Mouse (Mus musculus) adrenal gland, postnatal 36 days (tissue): Measurements from ENCODE around the gene Rhot2. TPM values are rescaled to one million over a fixed set of nuclear protein-coding genes. Genes with fewer than 3 reads are reported as not detected.

Source experiments
- DNase-seq, 2 experiments: peaks; one replicate each; pipeline ENCODE4 v3.0.0; 2021; ENCODE audit warnings: mixed read lengths in 1 of 2
- microRNA-seq: library from miRNA; unstranded; fragments of <30 nt; microRNA quantifications from one replicate; pipeline ENCODE4 v1.2.0, GENCODE M21; 2021
- total RNA-seq, 2 experiments: library from RNA; stranded (reverse); gene quantifications; 2 replicates each; pipeline ENCODE4 v1.2.3; 2021

Gene Rhot2
- total RNA-seq, 2 experiments from 2014 or later = 97.2 to 104 TPM

- peak; percentile 71 to 75 for DNase-seq
Measured at GRCm38 (mm10) chr17:25796211-25796771, 48.4 kb downstream of the Rhot2 start.

DNA sequence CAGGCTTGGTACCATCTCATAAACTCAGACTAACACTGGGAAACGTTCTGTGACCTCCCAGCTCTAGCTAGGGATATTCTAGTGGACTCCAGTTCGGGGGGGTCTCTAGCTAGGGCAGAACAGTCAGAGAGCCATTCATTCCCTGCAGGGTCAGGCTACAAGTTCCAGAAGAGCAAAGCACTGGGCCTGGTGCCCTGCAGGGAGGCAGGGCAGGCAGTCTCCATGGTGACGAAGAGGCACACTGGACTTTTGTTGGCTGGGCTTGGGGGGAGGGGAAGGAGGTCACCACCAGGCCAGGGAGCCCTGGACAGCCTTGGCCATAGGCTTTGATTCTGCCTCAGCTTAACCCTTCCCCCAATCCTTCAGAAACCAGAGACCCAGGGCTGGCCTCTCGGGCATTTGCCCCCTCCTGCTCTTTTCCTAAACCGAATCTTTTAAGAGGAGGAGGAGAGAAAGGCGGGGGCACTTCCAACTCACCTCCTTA lies 49.0 kb downstream of the Rhot2 start, which contains the start of gene AC134908.4:
AC134908.4 (minus strand) TSS at position 51 of the 484 bp plus-strand sequence.
- DNase-seq = peak; percentile 46 to 61

DNA sequence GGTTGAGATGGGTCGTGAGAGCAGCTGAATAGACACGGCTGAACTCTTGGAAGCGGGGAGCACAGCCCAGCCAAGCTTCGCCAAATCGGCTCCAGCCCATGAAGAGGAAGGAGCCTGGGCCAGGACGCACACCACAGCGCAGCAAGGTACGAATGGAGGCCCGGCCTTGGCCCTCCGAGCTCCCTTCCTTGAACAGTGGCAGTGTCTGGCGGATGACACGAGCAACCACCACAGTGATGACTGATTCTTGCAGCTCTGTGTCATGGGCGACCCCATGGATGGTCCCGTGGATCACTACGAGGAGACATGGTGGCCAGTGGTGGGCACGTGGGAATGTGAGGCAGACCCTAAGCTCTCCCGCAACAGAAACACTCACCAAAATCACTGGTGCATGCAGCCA lies 49.7 kb downstream of the Rhot2 start:
- DNase-seq = no peak

DNA sequence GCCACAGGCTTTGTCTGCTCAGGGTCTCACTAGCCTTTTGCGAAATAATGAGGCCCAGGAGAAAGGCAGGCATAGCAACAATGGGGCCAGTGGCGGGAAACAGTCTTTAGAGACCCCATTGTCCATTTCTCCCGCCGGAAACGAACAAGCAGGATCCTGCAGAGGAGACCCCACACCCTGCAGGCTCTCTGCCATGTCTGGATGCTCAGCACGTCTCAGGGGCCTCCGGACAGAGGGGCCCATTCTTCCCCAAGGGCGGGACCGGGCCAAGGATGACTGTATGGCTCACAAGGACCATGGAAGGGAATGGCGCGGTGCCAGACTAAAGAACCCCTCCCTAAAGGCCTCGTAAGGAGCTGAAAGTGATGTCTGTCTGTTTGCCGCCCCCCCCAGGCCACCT lies 50.5 kb downstream of the Rhot2 start:
- no peak for DNase-seq

DNA sequence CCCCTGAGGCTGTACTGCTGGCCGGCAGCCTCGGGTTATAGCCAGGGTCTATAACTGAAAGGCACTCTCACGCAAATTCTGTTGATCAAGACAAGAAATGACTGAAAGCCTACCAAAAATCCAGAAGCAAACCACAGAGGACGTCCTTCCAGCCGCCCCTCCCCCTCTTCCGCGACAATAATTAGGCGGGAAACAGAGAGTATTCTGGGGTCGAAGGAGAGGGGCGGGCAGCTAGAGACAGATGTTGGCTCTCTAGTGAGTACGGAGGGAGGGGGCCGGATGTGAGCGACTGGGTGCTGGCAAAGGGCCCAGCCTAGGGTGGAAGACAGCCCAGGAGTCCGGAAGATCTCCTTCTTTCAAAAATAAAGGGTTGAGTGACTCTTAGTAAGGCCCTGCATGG lies 52.0 kb downstream of the Rhot2 start, which contains the start of gene Fam173a:
Fam173a (minus strand) TSS at position 287 of the 400 bp plus-strand sequence.
- peak; percentile 80 to 88 for DNase-seq

DNA sequence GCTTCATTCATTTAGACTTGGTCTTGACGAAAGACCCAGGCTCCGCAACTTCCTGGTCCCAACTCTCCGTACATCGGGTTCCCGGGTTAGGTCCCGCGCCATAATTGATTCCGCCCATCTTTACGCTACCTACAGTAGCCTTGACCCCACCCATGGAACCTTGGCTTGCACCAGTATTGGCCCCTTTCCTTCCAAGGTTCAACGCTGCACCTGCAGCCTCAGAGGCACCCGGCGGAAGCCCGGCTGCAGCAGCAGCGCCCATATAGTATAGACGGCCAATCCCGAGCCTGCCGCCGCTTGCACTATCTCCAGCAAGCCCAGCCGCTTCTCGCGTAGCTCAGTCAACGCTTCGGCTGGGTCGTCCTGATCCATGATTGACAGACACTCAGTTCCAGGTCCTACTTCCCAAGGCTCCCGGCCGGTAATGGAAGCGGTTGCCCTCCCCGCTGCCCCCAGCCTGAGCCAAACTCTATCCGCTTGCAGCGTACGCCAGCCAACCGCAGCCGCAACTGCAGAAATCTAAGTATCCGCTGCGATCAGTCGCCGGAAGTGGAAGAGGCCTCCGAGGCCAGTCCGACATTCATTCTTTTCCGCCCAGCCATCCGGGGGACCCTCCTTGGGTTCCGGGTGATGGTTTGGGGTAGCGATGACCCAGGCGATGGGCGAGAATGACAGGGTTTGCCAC lies 52.7 kb downstream of the Rhot2 start:
- DNase-seq = peak; percentile 89

DNA sequence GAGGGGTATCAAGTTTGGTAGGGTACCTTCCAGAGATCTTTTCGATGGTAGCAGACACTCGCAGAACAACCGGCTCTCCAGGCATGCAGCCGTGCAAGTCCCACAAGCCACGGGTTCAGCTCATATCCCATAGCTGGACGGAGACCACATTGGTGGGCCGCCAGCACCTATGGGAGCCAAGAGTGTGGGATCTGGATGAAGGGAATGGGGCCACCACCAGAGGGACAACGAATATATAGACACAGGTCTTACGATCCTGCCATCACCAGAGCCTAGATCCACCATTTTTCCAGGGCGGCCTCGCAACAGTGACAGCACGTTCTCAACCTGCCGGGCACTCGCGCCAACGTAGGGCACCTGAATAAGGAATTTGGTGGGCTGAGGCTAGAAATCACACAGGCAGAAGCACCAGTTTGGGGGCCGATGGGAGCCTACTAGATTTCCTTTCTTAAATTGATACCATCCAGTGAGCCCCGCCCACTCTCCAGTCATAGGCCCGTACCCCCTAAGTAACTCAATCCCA lies 53.3 kb downstream of the Rhot2 start:
- no peak for DNase-seq

Small RNA genes lying within 50 kb of the gene (microRNA-seq; reads per million reads assigned to microRNA genes)
- 2.0 reads per million for gene Mir3082

Other genes with a start within 250 kb of the Rhot2 start
- 1 to 10 TPM; 1.7 to 2.3 TPM for gene Gng13, start 127.7 kb downstream of the Rhot2 start, total RNA-seq
- 1 to 10 TPM; 3.6 to 4.0 TPM for gene Chtf18, start 117.4 kb downstream of the Rhot2 start, total RNA-seq
- 10 to 100 TPM; 12.5 to 13.4 TPM for gene Rpusd1, start 117.2 kb downstream of the Rhot2 start, total RNA-seq
- not detected for gene Mslnl, start 108.8 kb downstream of the Rhot2 start, total RNA-seq
- 1 to 10 TPM; 5.5 to 8.2 TPM for gene Msln, start 90.5 kb downstream of the Rhot2 start, total RNA-seq
- 10 to 100 TPM; 26.0 to 31.0 TPM for gene Narfl, start 71.1 kb downstream of the Rhot2 start, total RNA-seq
- 10 to 100 TPM; 17.6 to 32.8 TPM for gene Haghl, start 59.2 kb downstream of the Rhot2 start, total RNA-seq
- gene Ccdc78, start 58.3 kb downstream of the Rhot2 start, total RNA-seq = not detected
- gene Fam173a, start 52.0 kb downstream of the Rhot2 start, total RNA-seq = 10 to 100 TPM; 76.7 to 85.4 TPM
- not detected for gene AC134908.4, start 49.2 kb downstream of the Rhot2 start, total RNA-seq
- gene Metrn, start 47.7 kb downstream of the Rhot2 start, total RNA-seq = 10 to 100 TPM; 24.5 to 27.7 TPM
- 10 to 100 TPM; 19.4 to 34.2 TPM for gene Fbxl16, start 35.8 kb downstream of the Rhot2 start, total RNA-seq
- 10 to 100 TPM; 16.6 to 20.8 TPM for gene Wdr24, start 21.2 kb downstream of the Rhot2 start, total RNA-seq
- 10 to 100 TPM; 87.8 to 93.9 TPM for gene Jmjd8, start 16.0 kb downstream of the Rhot2 start, total RNA-seq
- 100 to 1,000 TPM; 167 to 173 TPM for gene Stub1, start 11.4 kb downstream of the Rhot2 start, total RNA-seq
- 10 to 100 TPM; 17.4 to 20.3 TPM for gene Rhbdl1, start 7.6 kb downstream of the Rhot2 start, total RNA-seq
- 10 to 100 TPM in 1 of 2 experiments, 1 to 10 TPM in 1; 9.5 to 13.3 TPM for gene Gm20683, start 3.1 kb downstream of the Rhot2 start, total RNA-seq
- 10 to 100 TPM; 12.9 to 15.6 TPM for gene Wdr90, start 16.6 kb upstream of the Rhot2 start, total RNA-seq
- 100 to 1,000 TPM; 340 to 398 TPM for gene Mcrip2, start 23.9 kb upstream of the Rhot2 start, total RNA-seq
- 100 to 1,000 TPM; 106 to 124 TPM for gene Mettl26, start 30.2 kb upstream of the Rhot2 start, total RNA-seq
- 1 to 10 TPM in 1 of 2 experiments, under 1 TPM in 1; 0.99 to 1.2 TPM for gene Wfikkn1, start 36.0 kb upstream of the Rhot2 start, total RNA-seq
- gene Rab40c, start 74.9 kb upstream of the Rhot2 start, total RNA-seq = 10 to 100 TPM; 20.6 to 46.0 TPM
- 100 to 1,000 TPM in 1 of 2 experiments, 10 to 100 TPM in 1; 96.8 to 117 TPM for gene Pigq, start 100.1 kb upstream of the Rhot2 start, total RNA-seq
- not detected for gene Nhlrc4, start 100.1 kb upstream of the Rhot2 start, total RNA-seq
- not detected for gene A930017K11Rik, start 107.7 kb upstream of the Rhot2 start, total RNA-seq
- 10 to 100 TPM; 16.7 to 23.8 TPM for gene Capn15, start 140.9 kb upstream of the Rhot2 start, total RNA-seq
- gene Rab11fip3, start 224.7 kb upstream of the Rhot2 start, total RNA-seq = 10 to 100 TPM; 17.9 to 21.9 TPM
- 10 to 100 TPM; 17.8 to 27.2 TPM for gene Decr2, start 245.5 kb upstream of the Rhot2 start, total RNA-seq